Mouse (Mus musculus) heart, postnatal 25 days (tissue): Measurements from ENCODE around the gene Pknox1. TPM values are rescaled to one million over a fixed set of nuclear protein-coding genes. Genes with fewer than 3 reads are reported as not detected.

Experiments
- DNase-seq: peaks from one replicate; pipeline ENCODE4 v3.0.0; 2022; ENCODE audit warnings: low spot score
- intact Hi-C: fragments of 180-260 bp; cut with DNase I; formaldehyde crosslinking; loops from one replicate; pipeline ENCODE4 v1.15.1; 2025
- microRNA-seq: library from miRNA; unstranded; fragments of <30 nt; microRNA quantifications from one replicate; pipeline ENCODE4 v1.2.0, GENCODE M21; 2022
- total RNA-seq, 2 experiments: library from RNA; stranded (reverse); gene quantifications; 2 replicates each; pipeline ENCODE4 v1.2.3; 2021

Gene Pknox1
- total RNA-seq, 2 experiments from 2014 or later, result 9.9 to 14.6 TPM

GRCm38 (mm10) chr17:31637866-31638570 is 73.5 kb downstream of the Pknox1 start:
- peak; percentile 34 for DNase-seq
- intact Hi-C loops, result no loop called here

GRCm38 (mm10) chr17:31639651-31640050 is 75.1 kb downstream of the Pknox1 start:
- DNase-seq, result no peak
- intact Hi-C loops, result no loop called here

DNA sequence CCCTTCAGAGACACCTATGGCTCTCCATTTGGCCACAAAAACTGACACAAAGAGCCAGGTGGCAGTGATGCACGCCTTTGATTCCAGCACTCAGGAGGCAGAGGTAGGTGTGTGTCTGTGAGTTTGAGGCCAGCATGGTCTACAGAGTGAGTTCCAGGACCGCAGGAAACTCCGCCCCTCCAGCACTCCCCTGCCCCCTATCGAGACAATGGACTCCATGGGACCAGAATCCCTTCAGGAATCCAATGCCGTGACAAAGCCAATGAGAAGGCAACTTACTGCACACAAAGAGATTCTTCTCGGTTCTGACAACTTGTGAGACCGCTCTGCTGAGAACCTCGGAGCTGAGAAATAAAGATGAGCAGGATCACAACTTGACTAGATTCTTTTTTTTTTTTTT is 77.8 kb downstream of the Pknox1 start:
- intact Hi-C loops, result no loop called here
- DNase-seq, result no peak

DNA sequence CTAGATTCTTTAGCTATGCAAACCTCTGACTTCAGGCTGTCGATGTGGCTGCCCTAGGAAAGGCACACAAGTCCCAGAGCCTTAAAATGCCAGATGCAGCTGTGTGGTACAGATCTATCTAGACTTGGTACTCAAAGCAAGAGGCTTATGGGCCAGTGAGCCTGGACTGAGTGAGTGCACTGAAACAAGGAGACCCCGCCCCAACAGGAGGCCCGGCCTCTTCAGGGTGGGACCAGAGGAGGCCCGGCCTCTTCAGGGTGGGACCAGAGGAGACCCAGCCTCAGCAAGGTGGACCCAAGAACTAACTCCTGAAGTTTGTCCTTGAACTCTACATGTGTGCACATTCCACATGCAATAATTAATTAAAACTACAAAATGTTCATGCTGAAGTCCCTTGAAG is 78.4 kb downstream of the Pknox1 start:
- intact Hi-C loops, result no loop called here
- no peak for DNase-seq

GRCm38 (mm10) chr17:31646199-31647002 is 81.9 kb downstream of the Pknox1 start:
- intact Hi-C loops, result no loop called here
- DNase-seq, result no peak

- intact Hi-C loops, result no loop called here
- DNase-seq, result no peak
Measured at GRCm38 (mm10) chr17:31652152-31652551, 87.6 kb downstream of the Pknox1 start.

DNA sequence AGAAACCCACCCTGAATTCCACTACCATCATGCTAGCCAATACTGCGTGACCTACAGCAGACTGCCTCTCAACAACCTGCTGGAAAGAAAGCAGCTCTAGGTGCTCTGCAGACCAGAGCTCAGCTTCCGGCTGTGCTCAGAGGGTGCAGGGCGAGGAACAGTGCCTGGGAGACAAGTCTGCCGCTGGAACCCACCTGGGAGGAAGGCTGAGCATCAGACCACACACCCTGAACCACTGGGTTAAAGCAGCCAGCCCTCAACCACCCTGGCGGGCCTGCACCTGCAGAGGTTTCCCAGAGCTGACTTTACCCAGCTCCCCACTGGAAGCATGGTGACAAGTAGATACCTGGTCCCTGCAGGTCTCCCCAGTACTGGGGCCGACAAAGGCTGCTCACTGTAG is 88.7 kb downstream of the Pknox1 start:
- intact Hi-C loops, result no loop called here
- no peak for DNase-seq

DNA sequence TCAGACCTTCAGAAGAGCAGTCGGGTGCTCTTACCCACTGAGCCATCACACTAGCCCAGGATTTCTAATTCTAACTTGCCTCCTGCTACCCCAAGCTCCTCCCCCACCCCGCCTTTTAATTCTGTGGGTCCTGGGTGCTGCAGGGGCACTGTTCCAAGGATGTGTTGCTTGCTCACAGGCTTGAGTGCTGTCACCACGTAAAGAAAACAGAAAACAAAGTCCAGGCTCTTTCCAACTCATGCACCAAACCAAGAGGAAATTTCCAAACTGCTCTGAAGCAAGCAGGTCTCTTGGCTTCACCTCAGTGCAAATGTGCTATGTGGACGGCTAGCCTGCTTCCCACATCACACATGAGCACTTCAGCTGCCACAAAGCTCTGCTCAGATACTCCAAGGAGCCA is 90.8 kb downstream of the Pknox1 start:
- intact Hi-C loops, result loop anchor here (5.0 kb wide), 1 partner anchor 143 kb away; no protein-coding TSS in a partner anchor
- DNase-seq, result no peak

- intact Hi-C loops, result loop anchor here (5.0 kb wide), 1 partner anchor 144 kb away; no protein-coding TSS in a partner anchor
- no peak for DNase-seq
Measured at GRCm38 (mm10) chr17:31656682-31657081, 92.1 kb downstream of the Pknox1 start.

Small RNAs within 50 kb of the gene (microRNA-seq; reads per million reads assigned to microRNA genes)
- gene Gm24970, result not detected

Other genes starting within 250 kb of the Pknox1 start
- gene Pde9a, start 178.5 kb upstream of the Pknox1 start, total RNA-seq, result 1 to 10 TPM; 5.1 to 6.7 TPM
- 1 to 10 TPM; 5.7 to 7.4 TPM for gene Wdr4, start 44.8 kb upstream of the Pknox1 start, total RNA-seq
- gene Ndufv3, start 44.6 kb upstream of the Pknox1 start, total RNA-seq, result 1,000 to 10,000 TPM; 1,413 to 1,444 TPM
- 1 to 10 TPM; 1.6 to 2.6 TPM for gene Cbs, start 72.5 kb downstream of the Pknox1 start, total RNA-seq
- gene U2af1, start 94.2 kb downstream of the Pknox1 start, total RNA-seq, result 10 to 100 TPM; 70.7 to 70.9 TPM
- gene Cryaa, start 113.1 kb downstream of the Pknox1 start, total RNA-seq, result not detected